Mouse (Mus musculus): ENCODE measurements around the gene Palm2.

DNA sequence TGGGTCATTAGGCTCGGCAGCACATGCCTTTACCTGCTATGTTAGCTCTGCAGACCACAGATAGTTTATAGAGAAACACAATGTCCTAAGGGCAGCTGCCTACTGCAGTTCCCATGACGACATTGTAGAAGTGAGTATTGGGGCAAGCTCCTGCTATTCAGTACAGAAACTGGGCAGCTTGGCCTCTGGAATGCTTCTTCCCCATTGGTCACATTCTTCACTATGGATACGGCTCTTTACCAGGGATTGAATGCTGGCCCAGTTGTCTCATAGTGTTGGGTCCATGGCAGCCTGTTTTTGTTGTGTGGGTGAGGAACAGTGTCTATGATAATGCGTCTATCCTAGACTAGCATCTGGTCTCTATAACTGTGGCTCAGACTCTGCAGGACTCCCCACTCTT is 2.2 kb downstream of the Palm2 start:
- no peak for TF ChIP-seq CTCF (IDR thresholded peaks at IDR 0.05; ENCODE audit: borderline replicate concordance, extremely low read depth, insufficient read depth, insufficient read length)
- TF ChIP-seq POLR2A (IDR thresholded peaks at IDR 0.05; ENCODE audit: borderline replicate concordance, extremely low read depth, insufficient read depth, insufficient read length, poor library complexity, severe bottlenecking), result no peak

All from brain, embryonic 14.5 days (tissue).